Mouse (Mus musculus) ES-E14 (cell line): Measurements from ENCODE around the gene Fpr3.

Experiments used
- HCFC1 ChIP-seq: IDR thresholded peaks from 2 replicates; pipeline ENCODE4 v1.6.1; 2012; ENCODE audit warnings: low read length, inconsistent platforms, borderline replicate concordance; ENCODE audit not compliant: insufficient read depth
- ZC3H11A ChIP-seq: IDR thresholded peaks from 2 replicates; pipeline ENCODE4 v1.6.1; 2012; ENCODE audit warnings: low read depth, mild to moderate bottlenecking, inconsistent platforms, low read length, borderline replicate concordance
- ZNF384 ChIP-seq: IDR thresholded peaks from 2 replicates; pipeline ENCODE4 v1.6.1; 2012; ENCODE audit warnings: low read depth, low read length, inconsistent platforms

GRCm38 (mm10) chr17:18004752-18005151 lies 117.1 kb downstream of the Fpr3 start:
- TF ChIP-seq ZNF384: no peak
- no peak for TF ChIP-seq ZC3H11A
- TF ChIP-seq HCFC1: no peak
